Mouse (Mus musculus) limb, embryonic 11.5 days (tissue): ENCODE measurements around the gene Vmn1r84. TPM values are rescaled to one million over a fixed set of nuclear protein-coding genes. Genes with fewer than 3 reads are reported as not detected.

Experiments
- ATAC-seq: fragments of 200-750 bp; cut with Nextera tagmentation; 2 replicates; pipeline ENCODE4 v1.8.0; 2017; ENCODE audit warnings: low read depth; ENCODE audit not compliant: insufficient number of reproducible peaks, low FRiP score, low TSS enrichment
- DNase-seq: peaks from one replicate; pipeline ENCODE4 v3.0.0-alpha.2; 2015; ENCODE audit warnings: low spot score
- H3K27ac ChIP-seq: fragments of 300-500 bp; sonication (generic); replicated peaks from 2 replicates; pipeline ENCODE4 v1.5.1; 2014; ENCODE audit warnings: low read depth, mild to moderate bottlenecking, low read length
- H3K27me3 ChIP-seq: fragments of 300-500 bp; sonication (generic); 2 replicates; pipeline ENCODE4 v1.6.1; 2014; ENCODE audit warnings: mild to moderate bottlenecking, low read length, mixed read lengths; ENCODE audit not compliant: control insufficient read depth, insufficient read depth
- H3K36me3 ChIP-seq: fragments of 300-500 bp; sonication (generic); 2 replicates; pipeline ENCODE4 v1.6.1; 2014; ENCODE audit warnings: mild to moderate bottlenecking, low read length, moderate library complexity, mixed read lengths; ENCODE audit not compliant: control insufficient read depth, insufficient read depth
- H3K4me1 ChIP-seq: fragments of 300-500 bp; sonication (generic); 2 replicates; pipeline ENCODE4 v1.6.1; 2014; ENCODE audit warnings: low read length, mixed read lengths; ENCODE audit not compliant: control insufficient read depth, insufficient read depth
- H3K4me2 ChIP-seq: fragments of 300-500 bp; sonication (generic); 2 replicates; pipeline ENCODE4 v1.6.1; 2014; ENCODE audit warnings: low read depth, mild to moderate bottlenecking, moderate library complexity; ENCODE audit not compliant: severe bottlenecking
- H3K4me3 ChIP-seq: fragments of 300-500 bp; sonication (generic); 2 replicates; pipeline ENCODE4 v1.5.1; 2014; ENCODE audit warnings: low read depth, low read length
- H3K9ac ChIP-seq: fragments of 300-500 bp; sonication (generic); 2 replicates; pipeline ENCODE4 v1.6.1; 2014; ENCODE audit warnings: mild to moderate bottlenecking, low read length
- H3K9me3 ChIP-seq: fragments of 300-500 bp; sonication (generic); 2 replicates; pipeline ENCODE4 v1.6.1; 2016; ENCODE audit warnings: low read length; ENCODE audit not compliant: control insufficient read depth
- WGBS: fragments of 180-500 bp; shearing (Covaris S2); extraction: QIAGEN DNeasy Blood & Tissue Kit; methylation state at CpG from one replicate; pipeline ENCODE4 v1.1.7; 2014; 5-methylcytosine and 5-hydroxymethylcytosine counted together
- microRNA-seq: library from miRNA; unstranded; fragments of <30 nt; microRNA quantifications from one replicate; pipeline ENCODE4, GENCODE M21; 2016
- polyA plus RNA-seq: library from polyadenylated mRNA; unstranded; fragments of >200 nt; fragmentation: Nextera tagmentation; extraction: Ambion mirVana; gene quantifications from 2 replicates; pipeline ENCODE4 v1.2.1, GENCODE M21; 2014

The Vmn1r84 gene
- polyA plus RNA-seq: not detected in 2 replicates

DNA sequence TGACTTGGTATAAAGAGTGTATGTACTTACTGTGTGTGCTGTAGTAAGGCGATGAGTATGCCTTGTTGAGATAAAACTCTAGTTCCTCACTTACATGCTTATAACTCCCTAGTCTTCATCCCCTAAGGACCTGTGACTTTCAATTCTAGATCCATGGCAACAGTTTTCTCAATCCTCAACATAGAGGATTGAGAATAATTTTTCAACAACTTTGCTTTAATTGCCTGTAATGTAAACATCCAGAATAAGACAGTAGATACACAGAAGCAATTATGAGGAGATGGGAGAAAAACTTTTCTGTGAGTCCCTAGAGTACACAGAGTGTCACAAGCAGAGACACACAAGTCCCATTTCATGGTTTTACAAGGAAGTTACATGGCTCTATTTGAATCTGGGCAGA lies at the start of gene Vmn1r84:
TSS of gene Vmn1r84 (minus strand) at position 101 of the 400 bp plus-strand sequence.
- WGBS: 61% methylated on average over 1 of the region's 1 CpGs
- Histone ChIP-seq H3K4me3 (no peak within 1 kb of the TSS), H3K9me3 (no peaks in the 10 kb centered on the region), H3K27ac (no peak within 1 kb of the TSS), H3K27me3 (no peaks in the 10 kb centered on the region), H3K4me1 (no peaks in the 10 kb centered on the region), H3K9ac (no peak within 1 kb of the TSS), H3K36me3 (no peaks in the 10 kb centered on the region), H3K4me2 (no peak within 1 kb of the TSS)
- no peak for ATAC-seq
- no peak for DNase-seq

- ATAC-seq: no peak
- WGBS: 75% methylated on average over 2 of the region's 2 CpGs
These were observed 39.7 kb downstream of the Vmn1r84 start, which contains the start of gene Vmn1r83 for GRCm38 (mm10) chr7:12329381-12329780. Gene Vmn1r83 (minus strand): TSS chr7:12329481.

More at GRCm38 (mm10) chr7:12329381-12329780, 39.7 kb downstream of the Vmn1r84 start, which contains the start of gene Vmn1r83:
- Histone ChIP-seq H3K9me3 (peaks cover 4% of the 10 kb centered on the region), H3K4me1 (no peaks in the 10 kb centered on the region), H3K36me3 (no peaks in the 10 kb centered on the region), H3K4me2 (no peak within 1 kb of the TSS), H3K27me3 (no peaks in the 10 kb centered on the region), H3K4me3 (no peak within 1 kb of the TSS), H3K9ac (no peak within 1 kb of the TSS), H3K27ac (no peak within 1 kb of the TSS)
- no peak for DNase-seq

Small RNAs within 50 kb of the gene (microRNA-seq; reads per million reads assigned to microRNA genes)
- not detected for gene Gm23521

Other genes starting within 250 kb of the Vmn1r84 start
- not detected in 2 replicates for gene Vmn1r78, start 219.0 kb downstream of the Vmn1r84 start, polyA plus RNA-seq
- gene Vmn1r79, start 198.0 kb downstream of the Vmn1r84 start, polyA plus RNA-seq: not detected in 2 replicates
- gene Vmn1r80, start 180.0 kb downstream of the Vmn1r84 start, polyA plus RNA-seq: not detected in 2 replicates
- not detected in 2 replicates for gene Vmn1r81, start 101.0 kb downstream of the Vmn1r84 start, polyA plus RNA-seq
- not detected in 2 replicates for gene Vmn1r82, start 68.8 kb downstream of the Vmn1r84 start, polyA plus RNA-seq
- gene Vmn1r83, start 39.8 kb downstream of the Vmn1r84 start, polyA plus RNA-seq: 0.09 TPM in 1 of 2 replicates, not detected in the other
- gene Zfp551, start 53.5 kb upstream of the Vmn1r84 start, polyA plus RNA-seq: 4.6 and 5.3 TPM in 2 replicates
- gene Zfp606, start 109.0 kb upstream of the Vmn1r84 start, polyA plus RNA-seq: 39.6 and 39.8 TPM in 2 replicates
- gene 2900092C05Rik, start 143.2 kb upstream of the Vmn1r84 start, polyA plus RNA-seq: not detected in 2 replicates
- gene Vmn2r53, start 239.5 kb upstream of the Vmn1r84 start, polyA plus RNA-seq: under 0.01 and 0.01 TPM in 2 replicates